Mouse (Mus musculus) limb, embryonic 13.5 days (tissue): ENCODE measurements around the gene Fam204a. TPM values are rescaled to one million over a fixed set of nuclear protein-coding genes. Genes with fewer than 3 reads are reported as not detected.

Experiments used
- ATAC-seq: fragments of 200-750 bp; cut with Nextera tagmentation; 2 replicates; pipeline ENCODE4 v1.8.0; 2017; ENCODE audit warnings: low read depth, moderate number of reproducible peaks, moderate TSS enrichment; ENCODE audit not compliant: low FRiP score
- H3K27ac ChIP-seq: fragments of 300-500 bp; sonication (generic); 2 replicates; pipeline ENCODE4 v1.5.1; 2015; ENCODE audit warnings: inconsistent platforms, mild to moderate bottlenecking, moderate library complexity
- H3K27me3 ChIP-seq: fragments of 300-500 bp; sonication (generic); 2 replicates; pipeline ENCODE4 v1.6.1; 2015; ENCODE audit warnings: mild to moderate bottlenecking, inconsistent platforms
- H3K36me3 ChIP-seq: fragments of 300-500 bp; sonication (generic); 2 replicates; pipeline ENCODE4 v1.6.1; 2015; ENCODE audit warnings: inconsistent platforms, mild to moderate bottlenecking, moderate library complexity
- H3K4me1 ChIP-seq: fragments of 300-500 bp; sonication (generic); 2 replicates; pipeline ENCODE4 v1.6.1; 2015; ENCODE audit warnings: inconsistent platforms
- H3K4me2 ChIP-seq: fragments of 300-500 bp; sonication (generic); replicated peaks from 2 replicates; pipeline ENCODE4 v1.6.1; 2015; ENCODE audit warnings: inconsistent platforms, mild to moderate bottlenecking, moderate library complexity
- H3K4me3 ChIP-seq: fragments of 300-500 bp; sonication (generic); 2 replicates; pipeline ENCODE4 v1.5.1; 2015; ENCODE audit warnings: moderate library complexity, mild to moderate bottlenecking, inconsistent platforms
- H3K9ac ChIP-seq: fragments of 300-500 bp; sonication (generic); 2 replicates; pipeline ENCODE4 v1.6.1; 2015; ENCODE audit warnings: mild to moderate bottlenecking, inconsistent platforms
- H3K9me3 ChIP-seq: fragments of 300-500 bp; sonication (generic); 2 replicates; pipeline ENCODE4 v1.6.1; 2016; ENCODE audit warnings: inconsistent platforms
- whole genome bisulfite sequencing: fragments of 180-500 bp; shearing (Covaris S2); methylation state at CpG from one replicate; pipeline ENCODE4 v1.1.7; 2015; 5-methylcytosine and 5-hydroxymethylcytosine counted together
- polyA plus RNA-seq: library from polyadenylated mRNA; unstranded; fragments of >200 nt; fragmentation: Nextera tagmentation; extraction: Ambion mirVana; gene quantifications from 2 replicates; pipeline ENCODE4 v1.2.1, GENCODE M21; 2015

Fam204a gene
- polyA plus RNA-seq, 1 experiment from 2014 or later: 57.6 TPM

GRCm38 (mm10) chr19:60208173-60208572, 18.3 kb downstream of the Fam204a start:
- H3K4me2 ChIP-seq: no peak overlapping the region
- peaks cover 37% of the 10 kb centered on the region for H3K36me3 ChIP-seq
- no peak for ATAC-seq
- no peak overlapping the region for H3K9ac ChIP-seq
- H3K4me1 ChIP-seq: peaks cover 6% of the 10 kb centered on the region; the same call in 1 of the 2 replicates
- no peak overlapping the region for H3K4me3 ChIP-seq
- H3K27me3 ChIP-seq: no peaks in the 10 kb centered on the region
- no peak overlapping the region for H3K27ac ChIP-seq
- H3K9me3 ChIP-seq: no peaks in the 10 kb centered on the region

GRCm38 (mm10) chr19:60204176-60204575, 22.3 kb downstream of the Fam204a start:
- no peak for ATAC-seq
- H3K4me1 ChIP-seq: peaks cover 6% of the 10 kb centered on the region; the same call in 1 of the 2 replicates
- H3K4me3 ChIP-seq: no peak overlapping the region
- H3K27ac ChIP-seq: no peak overlapping the region
- no peak overlapping the region for H3K9ac ChIP-seq
- WGBS: 60% methylated on average over 7 of the region's 7 CpGs
- H3K9me3 ChIP-seq: no peaks in the 10 kb centered on the region
- H3K36me3 ChIP-seq: peaks cover 14% of the 10 kb centered on the region
- no peak overlapping the region for H3K4me2 ChIP-seq
- H3K27me3 ChIP-seq: no peaks in the 10 kb centered on the region

- no peaks in the 10 kb centered on the region for H3K27me3 ChIP-seq
- ATAC-seq: no peak
- WGBS: 40% methylated on average over 2 of the region's 2 CpGs
- no peak overlapping the region for H3K27ac ChIP-seq
- peaks cover 19% of the 10 kb centered on the region for H3K36me3 ChIP-seq
- no peak overlapping the region for H3K4me3 ChIP-seq
- no peak overlapping the region for H3K4me2 ChIP-seq
- H3K9me3 ChIP-seq: no peaks in the 10 kb centered on the region
- peaks cover 6% of the 10 kb centered on the region; the same call in 1 of the 2 replicates for H3K4me1 ChIP-seq
- no peak overlapping the region for H3K9ac ChIP-seq
Observed at GRCm38 (mm10) chr19:60200294-60200693, 26.2 kb downstream of the Fam204a start.

DNA sequence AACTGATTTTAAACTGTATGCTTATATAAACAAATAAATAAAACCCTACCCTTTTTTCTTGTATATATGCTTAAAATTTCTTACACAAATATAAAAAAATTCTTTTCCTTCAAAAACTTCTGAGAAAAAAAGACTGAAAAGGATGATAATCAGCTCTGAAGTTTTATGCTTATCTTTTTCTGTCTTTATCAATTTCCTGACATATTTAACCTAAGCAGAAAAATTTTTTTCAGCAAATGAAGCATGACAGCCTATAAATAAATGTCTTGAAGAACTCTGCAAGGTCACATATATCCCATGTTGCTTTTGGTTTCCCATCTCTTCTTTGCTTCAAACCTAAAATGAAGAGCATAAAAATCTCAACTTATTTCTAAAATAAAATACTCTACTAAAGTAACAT, 27.3 kb downstream of the Fam204a start:
- H3K27ac ChIP-seq: no peak overlapping the region
- H3K9ac ChIP-seq: no peak overlapping the region
- no peak for ATAC-seq
- no peak overlapping the region for H3K4me3 ChIP-seq
- H3K27me3 ChIP-seq: no peaks in the 10 kb centered on the region
- no peaks in the 10 kb centered on the region for H3K9me3 ChIP-seq
- peaks cover 4% of the 10 kb centered on the region; the same call in 1 of the 2 replicates for H3K4me1 ChIP-seq
- H3K36me3 ChIP-seq: peaks cover 28% of the 10 kb centered on the region
- H3K4me2 ChIP-seq: no peak overlapping the region

- no peak overlapping the region for H3K4me3 ChIP-seq
- no peaks in the 10 kb centered on the region for H3K9me3 ChIP-seq
- no peak overlapping the region for H3K9ac ChIP-seq
- H3K4me1 ChIP-seq: no peaks in the 10 kb centered on the region
- no peak overlapping the region for H3K4me2 ChIP-seq
- WGBS: 93% methylated on average over 4 of the region's 4 CpGs
- peaks cover 25% of the 10 kb centered on the region for H3K36me3 ChIP-seq
- no peaks in the 10 kb centered on the region for H3K27me3 ChIP-seq
- H3K27ac ChIP-seq: no peak overlapping the region
- no peak for ATAC-seq
Observed at GRCm38 (mm10) chr19:60192790-60193189, 33.7 kb downstream of the Fam204a start.

- no peaks in the 10 kb centered on the region for H3K9me3 ChIP-seq
- H3K4me3 ChIP-seq: no peak overlapping the region
- H3K36me3 ChIP-seq: peaks cover 8% of the 10 kb centered on the region; the same call in 1 of the 2 replicates
- H3K27me3 ChIP-seq: no peaks in the 10 kb centered on the region
- no peaks in the 10 kb centered on the region for H3K4me1 ChIP-seq
- no peak overlapping the region for H3K9ac ChIP-seq
- 85% methylated on average over 2 of the region's 2 CpGs for WGBS
- no peak overlapping the region for H3K27ac ChIP-seq
- no peak for ATAC-seq
- no peak overlapping the region for H3K4me2 ChIP-seq
Observed at GRCm38 (mm10) chr19:60189206-60189605, 37.3 kb downstream of the Fam204a start.

GRCm38 (mm10) chr19:60182901-60183300, 43.6 kb downstream of the Fam204a start:
- Histone ChIP-seq H3K4me2 (no peak overlapping the region), H3K4me1 (no peaks in the 10 kb centered on the region), H3K27me3 (no peaks in the 10 kb centered on the region), H3K36me3 (peaks cover 10% of the 10 kb centered on the region; the same call in 1 of the 2 replicates), H3K27ac (no peak overlapping the region), H3K9ac (no peak overlapping the region), H3K4me3 (no peak overlapping the region), H3K9me3 (no peaks in the 10 kb centered on the region; the same call in none of the 2 replicates)
- WGBS: 82% methylated on average over 1 of the region's 1 CpGs
- no peak for ATAC-seq

DNA sequence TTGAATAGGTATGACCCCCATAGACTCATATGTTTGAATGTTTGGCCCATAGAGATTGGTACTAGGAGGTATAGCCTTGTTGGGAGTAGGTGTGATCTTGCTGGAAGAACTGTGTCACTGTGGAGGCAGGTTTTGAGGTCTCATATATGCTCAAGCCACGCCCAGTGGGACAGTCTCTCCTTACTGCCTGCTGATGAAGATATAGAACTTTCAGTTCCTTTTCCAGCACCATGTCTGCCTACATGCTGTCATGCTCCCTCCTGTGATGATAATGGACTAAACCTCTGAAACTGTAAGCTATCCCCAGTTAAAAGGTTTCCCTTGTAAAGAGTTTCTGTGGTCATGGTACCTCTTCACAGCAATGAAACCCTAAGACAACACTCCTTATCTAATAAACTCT, 44.3 kb downstream of the Fam204a start:
- Histone ChIP-seq H3K27me3 (no peaks in the 10 kb centered on the region), H3K4me3 (no peak overlapping the region), H3K27ac (no peak overlapping the region), H3K9me3 (no peaks in the 10 kb centered on the region; the same call in none of the 2 replicates), H3K36me3 (peaks cover 10% of the 10 kb centered on the region; the same call in 1 of the 2 replicates), H3K4me2 (no peak overlapping the region), H3K4me1 (no peaks in the 10 kb centered on the region), H3K9ac (no peak overlapping the region)
- 92% methylated on average over 1 of the region's 1 CpGs for WGBS
- no peak for ATAC-seq

DNA sequence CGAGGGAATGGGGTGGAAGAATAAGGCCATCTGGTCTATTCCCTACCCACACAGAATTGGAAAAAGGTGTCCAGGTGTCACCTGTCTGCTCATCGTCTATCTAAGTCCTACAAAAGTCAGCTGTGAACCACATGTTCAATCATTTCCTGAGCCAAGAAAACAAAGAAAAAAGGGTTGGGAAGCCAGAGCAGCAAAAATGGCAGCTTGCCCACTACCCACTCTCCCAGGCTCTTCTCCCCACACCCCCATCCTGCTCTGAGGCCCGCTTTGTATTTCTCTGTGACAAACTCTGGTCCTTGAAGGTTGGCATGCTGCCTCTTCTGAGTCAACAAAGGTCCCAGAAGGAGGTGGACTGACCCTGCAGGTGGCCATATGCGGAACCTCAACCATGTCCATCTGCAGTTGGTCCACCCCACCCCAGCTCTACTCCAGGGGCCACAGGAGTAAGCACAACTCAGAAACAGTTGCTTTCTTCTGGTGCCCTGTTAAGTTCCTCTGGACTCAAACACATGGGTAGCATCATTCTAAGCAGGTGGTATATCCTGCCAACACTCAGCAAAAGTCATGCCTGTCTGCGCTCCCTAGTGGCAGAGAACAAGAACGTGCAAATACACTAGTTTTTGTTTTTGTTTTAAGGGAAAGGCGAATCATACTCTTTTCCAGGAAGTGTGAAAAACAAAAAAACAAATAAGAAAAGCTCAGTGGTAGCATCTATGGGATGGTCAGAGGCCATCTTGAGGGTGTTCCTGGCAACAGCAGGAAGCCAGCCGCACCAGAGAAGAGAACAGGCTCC, 47.5 kb downstream of the Fam204a start:
- H3K4me3 ChIP-seq: no peak overlapping the region
- 82% methylated on average over 8 of the region's 8 CpGs for WGBS
- peaks cover 10% of the 10 kb centered on the region; the same call in 1 of the 2 replicates for H3K36me3 ChIP-seq
- H3K4me1 ChIP-seq: no peaks in the 10 kb centered on the region
- H3K27me3 ChIP-seq: no peaks in the 10 kb centered on the region
- ATAC-seq: no peak
- no peak overlapping the region for H3K4me2 ChIP-seq
- no peak overlapping the region for H3K9ac ChIP-seq
- no peaks in the 10 kb centered on the region; the same call in none of the 2 replicates for H3K9me3 ChIP-seq
- H3K27ac ChIP-seq: no peak overlapping the region

DNA sequence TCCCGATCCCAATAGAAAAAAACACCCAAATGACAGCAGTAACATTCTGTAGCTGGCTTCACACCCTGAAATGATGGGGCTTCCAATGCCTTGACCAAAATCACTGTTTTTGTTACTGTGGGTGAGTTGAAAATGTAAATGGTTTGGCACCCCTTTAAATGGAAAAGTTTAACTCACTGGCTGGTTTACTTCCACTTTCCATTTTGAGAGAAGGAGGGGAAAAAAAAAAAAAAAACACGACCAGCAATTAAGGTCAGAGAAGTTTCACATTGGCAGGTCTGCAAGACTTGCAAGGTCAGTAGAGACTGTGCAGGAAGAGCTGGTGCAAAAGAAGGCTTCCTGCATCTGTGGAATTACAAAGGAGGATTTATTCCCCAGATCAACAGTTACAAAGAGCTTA, 61.1 kb downstream of the Fam204a start:
- Histone ChIP-seq H3K4me3 (no peak overlapping the region), H3K9me3 (no peaks in the 10 kb centered on the region), H3K27ac (no peak overlapping the region), H3K9ac (no peak overlapping the region), H3K27me3 (0 out of 2 replicates have a peak, but pooled peaks cover 5% of the 10 kb centered on the region), H3K4me2 (no peak overlapping the region), H3K4me1 (peaks cover 14% of the 10 kb centered on the region), H3K36me3 (no peaks in the 10 kb centered on the region)
- no peak for ATAC-seq
- 33% methylated on average over 2 of the region's 2 CpGs for WGBS

DNA sequence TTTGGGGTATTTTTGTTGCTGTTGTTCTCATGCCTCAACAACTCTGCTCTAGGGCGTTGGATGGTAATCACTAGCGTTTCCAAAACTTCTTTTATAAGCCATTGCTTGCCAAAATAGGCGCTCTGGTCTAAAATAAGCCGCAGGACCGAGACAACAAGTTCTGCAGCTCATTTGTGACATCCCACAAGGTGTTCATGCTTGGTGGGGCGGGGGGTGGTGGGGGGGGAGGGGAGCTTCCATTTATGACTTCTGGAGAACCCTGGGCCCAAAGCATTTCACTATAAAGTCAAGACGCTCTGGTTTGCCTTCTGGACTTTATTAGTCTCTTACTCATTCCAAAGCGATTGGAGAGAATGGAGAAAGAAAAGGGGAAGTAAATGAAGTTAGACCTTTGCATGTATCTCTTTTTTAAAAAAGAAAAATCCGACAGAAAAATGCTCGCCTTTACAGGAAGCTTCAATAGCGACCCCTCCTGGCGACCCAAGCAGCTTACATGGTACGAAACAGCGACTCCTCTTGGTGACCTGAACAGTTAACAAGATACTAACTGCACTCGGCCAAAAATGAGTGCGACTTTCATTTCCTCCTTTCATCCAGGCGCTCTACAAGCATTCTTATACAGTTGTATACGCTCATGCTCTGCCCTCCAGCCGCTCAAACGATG, 65.8 kb downstream of the Fam204a start:
- Histone ChIP-seq H3K27ac (no peak overlapping the region), H3K9me3 (no peaks in the 10 kb centered on the region), H3K9ac (no peak overlapping the region), H3K4me3 (no peak overlapping the region), H3K4me1 (peaks cover 15% of the 10 kb centered on the region), H3K27me3 (peaks cover 17% of the 10 kb centered on the region; the same call in 1 of the 2 replicates), H3K4me2 (peak overlapping the region; percentile 44), H3K36me3 (no peaks in the 10 kb centered on the region)
- no peak for ATAC-seq
- WGBS: 7% methylated on average over 20 of the region's 20 CpGs

- Histone ChIP-seq H3K9me3 (no peaks in the 10 kb centered on the region), H3K36me3 (no peaks in the 10 kb centered on the region), H3K9ac (no peak overlapping the region), H3K4me2 (no peak overlapping the region), H3K4me3 (no peak overlapping the region), H3K27me3 (peaks cover 17% of the 10 kb centered on the region; the same call in 1 of the 2 replicates), H3K27ac (no peak overlapping the region), H3K4me1 (peaks cover 9% of the 10 kb centered on the region; the same call in 1 of the 2 replicates)
- 17% methylated on average over 6 of the region's 6 CpGs for WGBS
- ATAC-seq: no peak
Observed at GRCm38 (mm10) chr19:60159827-60160226, 66.7 kb downstream of the Fam204a start.
